Mouse (Mus musculus) CH12.LX (cell line): ENCODE results near the gene Ap2b1. TPM values are rescaled to one million over a fixed set of nuclear protein-coding genes. Genes with fewer than 3 reads are reported as not detected.

Experiments
- DNase-seq: peaks from one replicate; pipeline ENCODE4 v3.0.0-alpha.2; 2013; ENCODE audit errors: extremely low read depth
- H3K27ac ChIP-seq: 2 replicates; pipeline ENCODE4 v1.5.1; 2012; ENCODE audit warnings: low read depth, mild to moderate bottlenecking, control low read depth, moderate library complexity; ENCODE audit not compliant: insufficient read depth
- H3K27me3 ChIP-seq: replicated peaks from 2 replicates; pipeline ENCODE3; 2012; ENCODE audit warnings: inconsistent platforms
- H3K36me3 ChIP-seq, 2 experiments: replicated peaks in 1 of 2; 2 replicates each; pipeline versions ENCODE3 to v1.6.1; 2012; ENCODE audit warnings: inconsistent platforms in 1 of 2, low read length in 1 of 2, mild to moderate bottlenecking in 1 of 2, mixed read lengths in 1 of 2, moderate library complexity in 1 of 2; ENCODE audit not compliant: control insufficient read depth in 1 of 2, insufficient read depth in 1 of 2
- H3K4me1 ChIP-seq, 2 experiments: 2 replicates each; pipeline ENCODE4 v1.6.1; 2012; ENCODE audit warnings: inconsistent platforms in 1 of 2, moderate library complexity in 1 of 2; ENCODE audit not compliant: insufficient read depth in 2 of 2, control insufficient read depth in 1 of 2
- H3K4me2 ChIP-seq: 2 replicates; pipeline ENCODE4 v1.6.1; 2012; ENCODE audit warnings: low read depth, mild to moderate bottlenecking, control low read depth; ENCODE audit not compliant: poor library complexity, insufficient read depth, severe bottlenecking
- H3K4me3 ChIP-seq, 3 experiments: fragments of 150-350 bp in 1 of 3; sonication (generic) in 1 of 3; replicated peaks in 1 of 3; 2 replicates each; pipeline versions ENCODE3 to v1.5.1; 2011 to 2012; ENCODE audit warnings: low read depth in 2 of 3, low read length in 2 of 3, mild to moderate bottlenecking in 2 of 3, moderate library complexity in 2 of 3, control low read depth in 1 of 3, improper control_type of control experiment in 1 of 3, inconsistent platforms in 1 of 3, mixed read lengths in 1 of 3; ENCODE audit not compliant: poor library complexity in 1 of 3
- H3K79me2 ChIP-seq: replicated peaks from 2 replicates; pipeline ENCODE4 v1.6.1; 2012; ENCODE audit warnings: mild to moderate bottlenecking, moderate library complexity; ENCODE audit not compliant: control insufficient read depth, poor library complexity, insufficient read depth, severe bottlenecking; ENCODE audit errors: extremely low read depth
- H3K9ac ChIP-seq: 2 replicates; pipeline ENCODE4 v1.6.1; 2012; ENCODE audit warnings: low read depth, mild to moderate bottlenecking, control low read depth, moderate library complexity; ENCODE audit not compliant: insufficient read depth
- H3K9me3 ChIP-seq: replicated peaks from 2 replicates; pipeline ENCODE3; 2012; ENCODE audit warnings: low read length, inconsistent platforms, mixed read lengths
- GABPA ChIP-seq: IDR thresholded peaks from 2 replicates; pipeline ENCODE4 v1.6.1; 2012; ENCODE audit warnings: low read depth, low read length, improper control_type of control experiment, inconsistent platforms; ENCODE audit not compliant: insufficient replicate concordance
- MAFK ChIP-seq: IDR thresholded peaks from 2 replicates; pipeline ENCODE4 v1.6.1; 2011; ENCODE audit warnings: low read length, improper control_type of control experiment; ENCODE audit not compliant: insufficient replicate concordance
- MAX ChIP-seq: IDR thresholded peaks from 2 replicates; pipeline ENCODE4 v1.6.1; 2011; ENCODE audit warnings: low read length, improper control_type of control experiment
- MAZ ChIP-seq: IDR thresholded peaks from 2 replicates; pipeline ENCODE4 v1.6.1; 2012; ENCODE audit warnings: low read depth, mild to moderate bottlenecking, inconsistent platforms, low read length, improper control_type of control experiment, moderate library complexity
- MXI1 ChIP-seq: IDR thresholded peaks from 2 replicates; pipeline ENCODE4 v1.6.1; 2011; ENCODE audit warnings: mild to moderate bottlenecking, low read depth, low read length, improper control_type of control experiment
- MYC ChIP-seq: IDR thresholded peaks from 2 replicates; pipeline ENCODE4 v1.6.1; 2011; ENCODE audit warnings: low read depth, mild to moderate bottlenecking, improper control_type of control experiment, low read length
- NELFE ChIP-seq: IDR thresholded peaks from 2 replicates; pipeline ENCODE4 v1.6.1; 2011; ENCODE audit warnings: low read depth, low read length, improper control_type of control experiment
- NRF1 ChIP-seq: IDR thresholded peaks from 2 replicates; pipeline ENCODE4 v1.6.1; 2014; ENCODE audit warnings: low read depth, mild to moderate bottlenecking, inconsistent platforms, low read length, improper control_type of control experiment, moderate library complexity
- RCOR1 ChIP-seq: conservative IDR thresholded peaks from 2 replicates; pipeline ENCODE4 v1.6.1; 2012; ENCODE audit warnings: low read depth, mild to moderate bottlenecking, inconsistent platforms, low read length, improper control_type of control experiment
- TCF12 ChIP-seq: IDR thresholded peaks from 2 replicates; pipeline ENCODE4 v1.6.1; 2014; ENCODE audit warnings: low read depth, mild to moderate bottlenecking, inconsistent platforms, low read length, improper control_type of control experiment
- UBTF ChIP-seq: IDR thresholded peaks from 2 replicates; pipeline ENCODE4 v1.6.1; 2012; ENCODE audit warnings: low read depth, mild to moderate bottlenecking, inconsistent platforms, low read length, improper control_type of control experiment, moderate library complexity
- ZKSCAN1 ChIP-seq: IDR thresholded peaks from 2 replicates; pipeline ENCODE4 v1.6.1; 2012; ENCODE audit warnings: low read depth, inconsistent platforms, low read length, improper control_type of control experiment, borderline replicate concordance
- dilution Hi-C: fragments of 300-500 bp; cut with MboI; formaldehyde crosslinking; loops from 2 replicates; pipeline ENCODE4 v1.14.3; 2020; ENCODE audit warnings: low sequenced_read_pairs; ENCODE audit not compliant: extremely low pct_unique_long_range_greater_than_20kb, extremely low pct_ligation_motif_present
- in situ Hi-C: fragments of 300-500 bp; cut with MboI; formaldehyde crosslinking; loops from 3 replicates; pipeline ENCODE4 v1.14.3; 2019; ENCODE audit warnings: low sequenced_read_pairs, low pct_ligation_motif_present, low pct_unique_long_range_greater_than_20kb, mixed read lengths
- polyA plus RNA-seq: library from polyadenylated mRNA; unstranded; fragments of >175 nt; gene quantifications from 2 replicates; pipeline ENCODE4 v1.2.1, GENCODE M21; 2012; ENCODE audit warnings: low read depth; ENCODE audit not compliant: insufficient read length
- total RNA-seq, 2 experiments: library from RNA; depleted of rRNA; stranded (reverse); fragments of 300-350 nt in 1 of 2; fragments of >200 nt in 1 of 2; gene quantifications; 2 replicates each; pipeline ENCODE4 v1.2.3; 2012 to 2014

Ap2b1 gene
- total and polyA plus RNA-seq, 3 experiments, result 58.3 to 78.8 (median 59.1) TPM

DNA sequence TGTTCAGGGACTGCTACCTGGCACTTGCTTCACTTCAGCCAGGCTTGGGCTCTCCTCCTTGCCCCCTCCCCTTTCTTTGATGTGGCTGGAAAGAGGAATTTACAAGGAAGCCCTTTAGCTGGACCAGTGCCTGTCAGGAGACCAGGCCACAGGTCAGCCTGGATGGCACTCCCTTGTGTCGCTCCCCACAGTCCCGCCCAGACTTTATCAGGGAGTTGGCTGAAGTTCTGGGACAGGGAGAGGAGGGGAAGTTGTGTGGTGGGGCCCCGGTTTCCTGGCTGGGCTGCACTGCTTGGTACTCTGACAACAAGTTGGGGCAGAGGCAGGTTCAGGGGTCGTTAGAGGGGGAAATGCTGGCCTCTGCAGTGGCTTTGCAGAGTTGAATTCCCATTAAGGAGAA, 155.7 kb downstream of the Ap2b1 start:
- peaks cover 13 to 16% of the 10 kb centered on the region in 2 experiments for H3K4me1 ChIP-seq
- TF ChIP-seq RCOR1 (no peak), UBTF (no peak), NELFE (no peak), MAFK (no peak), ZKSCAN1 (no peak), MAX (no peak), MAZ (no peak), MYC (no peak), MXI1 (no peak), TCF12 (no peak), GABPA (no peak), NRF1 (no peak)
- TF ChIP-seq, all 38 proteins: peak for 0
- no peak overlapping the region for H3K4me3 ChIP-seq
- peaks cover 50% of the 10 kb centered on the region for H3K27me3 ChIP-seq
- H3K79me2 ChIP-seq, result no peaks in the 10 kb centered on the region
- H3K9ac ChIP-seq, result no peak overlapping the region
- dilution Hi-C loops (no loop called here), in situ Hi-C loops (no loop called here)
- no peak overlapping the region for H3K4me2 ChIP-seq
- no peaks in the 10 kb centered on the region for H3K36me3 ChIP-seq
- H3K9me3 ChIP-seq, result no peaks in the 10 kb centered on the region
- no peak overlapping the region for H3K27ac ChIP-seq
- no peak for DNase-seq

Other genes with a start within 250 kb of the Ap2b1 start
- gene Slfn2, start 233.9 kb upstream of the Ap2b1 start, total RNA-seq (2012; rRNA removed), result 209 and 215 TPM in 2 replicates
- 211 and 241 TPM in 2 replicates for gene Slfn2, start 233.9 kb upstream of the Ap2b1 start, total RNA-seq (2014; rRNA removed)
- gene Slfn2, start 233.9 kb upstream of the Ap2b1 start, polyA plus RNA-seq, result 112 TPM in 2 replicates
- not detected in 2 replicates for gene Slfn1, start 182.2 kb upstream of the Ap2b1 start, total RNA-seq (2012; rRNA removed)
- gene Slfn1, start 182.2 kb upstream of the Ap2b1 start, total RNA-seq (2014; rRNA removed), result not detected in 2 replicates
- gene Slfn1, start 182.2 kb upstream of the Ap2b1 start, polyA plus RNA-seq, result not detected in 2 replicates
- gene Slfn4, start 123.8 kb upstream of the Ap2b1 start, total RNA-seq (2012; rRNA removed), result 0.04 TPM in 1 of 2 replicates, not detected in the other
- not detected in 2 replicates for gene Slfn4, start 123.8 kb upstream of the Ap2b1 start, total RNA-seq (2014; rRNA removed)
- gene Slfn4, start 123.8 kb upstream of the Ap2b1 start, polyA plus RNA-seq, result 0.07 TPM in 1 of 2 replicates, not detected in the other
- 10.6 and 11.2 TPM in 2 replicates for gene Slfn3, start 107.7 kb upstream of the Ap2b1 start, total RNA-seq (2012; rRNA removed)
- gene Slfn3, start 107.7 kb upstream of the Ap2b1 start, total RNA-seq (2014; rRNA removed), result 19.5 and 21.4 TPM in 2 replicates
- 30.4 and 33.1 TPM in 2 replicates for gene Slfn3, start 107.7 kb upstream of the Ap2b1 start, polyA plus RNA-seq
- not detected in 2 replicates for gene Slfn14, start 12.3 kb upstream of the Ap2b1 start, total RNA-seq (2012; rRNA removed)
- gene Slfn14, start 12.3 kb upstream of the Ap2b1 start, total RNA-seq (2014; rRNA removed), result not detected in 2 replicates
- gene Slfn14, start 12.3 kb upstream of the Ap2b1 start, polyA plus RNA-seq, result not detected in 2 replicates
- 9.5 and 11.4 TPM in 2 replicates for gene Pex12, start 3.6 kb downstream of the Ap2b1 start, total RNA-seq (2012; rRNA removed)
- 6.3 and 8.2 TPM in 2 replicates for gene Pex12, start 3.6 kb downstream of the Ap2b1 start, total RNA-seq (2014; rRNA removed)
- gene Pex12, start 3.6 kb downstream of the Ap2b1 start, polyA plus RNA-seq, result 30.6 and 30.7 TPM in 2 replicates
- gene Rasl10b, start 110.1 kb downstream of the Ap2b1 start, total RNA-seq (2012; rRNA removed), result 0.21 and 0.42 TPM in 2 replicates
- gene Rasl10b, start 110.1 kb downstream of the Ap2b1 start, total RNA-seq (2014; rRNA removed), result not detected in 2 replicates
- 0.08 TPM in 1 of 2 replicates, not detected in the other for gene Rasl10b, start 110.1 kb downstream of the Ap2b1 start, polyA plus RNA-seq
- not detected in 2 replicates for gene Gas2l2, start 130.4 kb downstream of the Ap2b1 start, total RNA-seq (2012; rRNA removed)
- gene Gas2l2, start 130.4 kb downstream of the Ap2b1 start, total RNA-seq (2014; rRNA removed), result not detected in 2 replicates
- not detected in 2 replicates for gene Gas2l2, start 130.4 kb downstream of the Ap2b1 start, polyA plus RNA-seq
- gene 1700020L24Rik, start 138.7 kb downstream of the Ap2b1 start, total RNA-seq (2012; rRNA removed), result 0.21 and 0.55 TPM in 2 replicates
- gene 1700020L24Rik, start 138.7 kb downstream of the Ap2b1 start, total RNA-seq (2014; rRNA removed), result not detected in 2 replicates
- gene 1700020L24Rik, start 138.7 kb downstream of the Ap2b1 start, polyA plus RNA-seq, result 0.34 and 0.40 TPM in 2 replicates
- 0.04 and 0.17 TPM in 2 replicates for gene Mmp28, start 164.0 kb downstream of the Ap2b1 start, total RNA-seq (2012; rRNA removed)
- gene Mmp28, start 164.0 kb downstream of the Ap2b1 start, total RNA-seq (2014; rRNA removed), result not detected in 2 replicates
- not detected in 2 replicates for gene Mmp28, start 164.0 kb downstream of the Ap2b1 start, polyA plus RNA-seq
- 60.4 and 69.8 TPM in 2 replicates for gene Taf15, start 174.1 kb downstream of the Ap2b1 start, total RNA-seq (2012; rRNA removed)
- gene Taf15, start 174.1 kb downstream of the Ap2b1 start, total RNA-seq (2014; rRNA removed), result 38.8 and 39.5 TPM in 2 replicates
- 367 and 488 TPM in 2 replicates for gene Taf15, start 174.1 kb downstream of the Ap2b1 start, polyA plus RNA-seq
- gene Heatr9, start 223.2 kb downstream of the Ap2b1 start, total RNA-seq (2012; rRNA removed), result not detected in 2 replicates
- not detected in 2 replicates for gene Heatr9, start 223.2 kb downstream of the Ap2b1 start, total RNA-seq (2014; rRNA removed)
- gene Heatr9, start 223.2 kb downstream of the Ap2b1 start, polyA plus RNA-seq, result not detected in 2 replicates
- gene Ccl5, start 231.5 kb downstream of the Ap2b1 start, total RNA-seq (2012; rRNA removed), result 0.68 TPM in 1 of 2 replicates, not detected in the other
- gene Ccl5, start 231.5 kb downstream of the Ap2b1 start, total RNA-seq (2014; rRNA removed), result 0.60 TPM in 1 of 2 replicates, not detected in the other
- gene Ccl5, start 231.5 kb downstream of the Ap2b1 start, polyA plus RNA-seq, result 1.3 and 1.9 TPM in 2 replicates